Mouse (Mus musculus) heart, embryonic 14.5 days (tissue): Measurements from ENCODE around the gene Coro1b. TPM values are rescaled to one million over a fixed set of nuclear protein-coding genes. Genes with fewer than 3 reads are reported as not detected.

ENCODE experiments used
- ATAC-seq: fragments of 200-750 bp; cut with Nextera tagmentation; 2 replicates; pipeline ENCODE4 v1.8.0; 2017; ENCODE audit warnings: low read depth, moderate TSS enrichment; ENCODE audit not compliant: insufficient number of reproducible peaks, insufficient read depth, low FRiP score
- H3K27ac ChIP-seq, 2 experiments: fragments of 200-500 bp in 1 of 2; fragments of 300-500 bp in 1 of 2; sonication (generic) in 1 of 2; replicated peaks in 1 of 2; 2 replicates each; pipeline ENCODE4 v1.5.1; 2012 to 2014; ENCODE audit warnings: low read depth in 2 of 2, low read length in 2 of 2, control low read depth in 1 of 2, mild to moderate bottlenecking in 1 of 2, mixed read lengths in 1 of 2; ENCODE audit not compliant: control insufficient read depth in 1 of 2, insufficient read depth in 1 of 2
- H3K27me3 ChIP-seq: fragments of 300-500 bp; sonication (generic); 2 replicates; pipeline ENCODE4 v1.6.1; 2014; ENCODE audit warnings: mild to moderate bottlenecking, low read length, control low read depth; ENCODE audit not compliant: control insufficient read depth, insufficient read depth
- H3K36me3 ChIP-seq: fragments of 300-500 bp; sonication (generic); 2 replicates; pipeline ENCODE4 v1.6.1; 2014; ENCODE audit warnings: mild to moderate bottlenecking, control low read depth, low read length, mixed read lengths; ENCODE audit not compliant: control insufficient read depth, insufficient read depth
- H3K4me1 ChIP-seq, 2 experiments: fragments of 200-500 bp in 1 of 2; fragments of 300-500 bp in 1 of 2; sonication (generic) in 1 of 2; 2 replicates each; pipeline ENCODE4 v1.6.1; 2012 to 2014; ENCODE audit warnings: low read length in 2 of 2, control low read depth in 1 of 2, mixed read lengths in 1 of 2; ENCODE audit not compliant: control insufficient read depth in 2 of 2, insufficient read depth in 2 of 2
- H3K4me2 ChIP-seq: fragments of 300-500 bp; sonication (generic); 2 replicates; pipeline ENCODE4 v1.6.1; 2014; ENCODE audit warnings: mild to moderate bottlenecking, low read length
- H3K4me3 ChIP-seq, 2 experiments: fragments of 200-500 bp in 1 of 2; fragments of 300-500 bp in 1 of 2; sonication (generic) in 1 of 2; 2 replicates each; pipeline ENCODE4 v1.5.1; 2012 to 2014; ENCODE audit warnings: low read length in 2 of 2, mild to moderate bottlenecking in 2 of 2, control low read depth in 1 of 2, low read depth in 1 of 2, moderate library complexity in 1 of 2; ENCODE audit not compliant: control insufficient read depth in 1 of 2, insufficient read depth in 1 of 2
- H3K9ac ChIP-seq: fragments of 300-500 bp; sonication (generic); 2 replicates; pipeline ENCODE4 v1.6.1; 2014; ENCODE audit warnings: mild to moderate bottlenecking, low read length
- H3K9me3 ChIP-seq: fragments of 300-500 bp; sonication (generic); 2 replicates; pipeline ENCODE4 v1.6.1; 2016; ENCODE audit warnings: low read length, control low read depth; ENCODE audit not compliant: control insufficient read depth
- WGBS: fragments of 180-500 bp; shearing (Covaris S2); extraction: QIAGEN DNeasy Blood & Tissue Kit; methylation state at CpG from one replicate; pipeline ENCODE4 v1.1.7; 2014; 5-methylcytosine and 5-hydroxymethylcytosine counted together
- polyA plus RNA-seq: library from polyadenylated mRNA; unstranded; fragments of >200 nt; fragmentation: Nextera tagmentation; extraction: Ambion mirVana; gene quantifications from 2 replicates; pipeline ENCODE4 v1.2.1, GENCODE M21; 2014

The Coro1b gene
- polyA plus RNA-seq, 1 experiment from 2014 or later: 122 TPM

DNA sequence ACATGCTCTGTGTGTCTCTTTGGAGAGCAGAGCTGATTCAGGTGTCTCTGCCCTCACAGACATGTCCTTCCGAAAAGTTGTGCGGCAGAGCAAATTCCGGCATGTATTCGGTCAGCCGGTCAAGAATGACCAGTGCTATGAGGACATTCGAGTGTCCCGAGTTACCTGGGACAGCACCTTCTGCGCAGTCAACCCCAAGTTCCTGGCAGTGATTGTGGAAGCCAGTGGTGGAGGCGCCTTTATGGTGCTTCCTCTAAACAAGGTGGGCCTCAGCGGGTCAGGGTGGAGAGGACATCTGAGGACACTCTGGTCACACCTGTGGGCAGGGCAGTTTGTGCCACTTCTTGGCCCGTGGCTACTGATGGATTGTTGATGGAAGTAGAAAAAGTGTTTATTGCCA lies 864 bp downstream of the Coro1b start:
- peak overlapping the region; percentile 96 for H3K9ac ChIP-seq
- peak overlapping the region; percentile 73 for H3K4me2 ChIP-seq
- H3K36me3 ChIP-seq: peaks cover 46% of the 10 kb centered on the region
- peak overlapping the region in 1 of 2 experiments; percentile 82; a peak in 1 of 4 replicates for H3K27ac ChIP-seq
- 76% methylated on average over 11 of the region's 11 CpGs for WGBS
- H3K4me3 ChIP-seq: peak overlapping the region; percentile 69 to 93
- peaks cover 11 to 26% of the 10 kb centered on the region in 2 experiments for H3K4me1 ChIP-seq
- no peaks in the 10 kb centered on the region for H3K27me3 ChIP-seq
- no peak for ATAC-seq
- no peaks in the 10 kb centered on the region; the same call in 1 of the 2 replicates for H3K9me3 ChIP-seq

- Histone ChIP-seq H3K9me3 (no peaks in the 10 kb centered on the region; the same call in 1 of the 2 replicates), H3K4me1 (peaks cover 11 to 26% of the 10 kb centered on the region in 2 experiments), H3K27me3 (no peaks in the 10 kb centered on the region), H3K4me2 (peak overlapping the region; percentile 73), H3K27ac (no peak overlapping the region), H3K36me3 (peaks cover 46% of the 10 kb centered on the region), H3K4me3 (peak overlapping the region in 1 of 2 experiments; percentile 93; a peak in 2 of 4 replicates), H3K9ac (peak overlapping the region; percentile 96)
- WGBS: 93% methylated on average over 17 of the region's 17 CpGs
- no peak for ATAC-seq
Measured at GRCm38 (mm10) chr19:4149764-4150461, 1.5 kb downstream of the Coro1b start.

DNA sequence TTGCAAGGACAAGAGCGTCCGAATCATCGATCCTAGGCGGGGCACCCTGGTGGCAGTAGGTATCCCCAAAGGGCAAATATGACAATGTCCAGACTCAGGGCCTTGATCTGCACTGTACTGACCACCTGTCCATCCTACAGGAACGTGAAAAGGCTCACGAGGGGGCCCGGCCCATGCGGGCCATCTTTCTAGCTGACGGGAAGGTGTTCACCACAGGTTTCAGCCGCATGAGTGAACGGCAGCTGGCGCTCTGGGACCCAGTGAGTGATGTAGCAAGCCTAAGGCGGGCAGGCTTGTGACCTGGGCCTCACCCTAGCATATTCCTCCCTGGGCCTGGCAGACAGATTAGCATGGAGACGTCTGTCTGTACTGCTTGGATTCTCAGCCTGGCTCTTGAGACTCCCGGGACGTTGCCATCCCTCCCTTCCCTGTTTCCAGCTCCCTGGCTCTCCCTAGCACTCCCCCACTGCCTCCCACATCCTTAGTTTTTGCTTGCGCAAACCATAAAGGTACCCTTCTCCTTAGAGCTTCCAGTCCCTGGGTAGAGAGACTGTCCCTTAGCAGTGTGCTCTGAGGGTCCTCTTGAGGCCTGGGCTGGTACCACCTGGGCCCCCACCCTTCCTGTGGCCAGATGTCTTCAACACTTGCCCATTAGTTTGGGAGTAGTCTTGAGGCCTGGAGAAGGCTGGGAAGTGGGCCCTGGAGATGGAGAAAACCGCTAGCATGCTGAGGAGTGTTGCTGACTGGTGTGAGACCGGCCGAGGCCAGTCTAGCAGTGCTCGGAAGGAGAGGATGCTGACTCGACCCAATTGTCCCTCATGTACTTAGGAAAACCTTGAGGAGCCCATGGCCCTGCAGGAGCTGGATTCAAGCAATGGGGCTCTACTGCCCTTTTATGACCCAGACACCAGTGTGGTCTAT lies 2.4 kb downstream of the Coro1b start:
- ATAC-seq: no peak
- no peak overlapping the region for H3K4me2 ChIP-seq
- peaks cover 54% of the 10 kb centered on the region for H3K36me3 ChIP-seq
- peaks cover 11 to 26% of the 10 kb centered on the region in 2 experiments for H3K4me1 ChIP-seq
- WGBS: 90% methylated on average over 22 of the region's 22 CpGs
- no peaks in the 10 kb centered on the region; the same call in 1 of the 2 replicates for H3K9me3 ChIP-seq
- H3K27ac ChIP-seq: no peak overlapping the region
- H3K9ac ChIP-seq: no peak overlapping the region
- no peaks in the 10 kb centered on the region for H3K27me3 ChIP-seq
- H3K4me3 ChIP-seq: no peak overlapping the region

DNA sequence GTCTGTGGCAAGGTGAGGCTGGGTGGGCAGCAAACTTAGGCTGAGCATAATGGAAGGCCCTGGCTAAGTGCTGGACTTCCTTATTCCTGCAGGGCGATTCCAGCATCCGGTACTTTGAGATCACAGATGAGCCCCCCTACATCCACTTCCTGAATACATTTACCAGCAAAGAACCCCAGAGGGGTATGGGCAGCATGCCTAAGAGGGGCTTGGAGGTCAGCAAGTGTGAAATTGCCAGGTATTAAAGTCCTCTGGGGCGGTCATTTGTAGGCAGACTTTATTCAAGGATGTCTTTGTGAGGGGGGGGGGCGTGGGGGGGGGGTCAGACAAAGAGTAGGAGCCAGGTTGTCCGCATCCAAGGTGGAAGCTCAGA lies 3.1 kb downstream of the Coro1b start:
- Histone ChIP-seq H3K4me3 (no peak overlapping the region), H3K4me2 (no peak overlapping the region), H3K9ac (no peak overlapping the region), H3K27ac (no peak overlapping the region), H3K9me3 (no peaks in the 10 kb centered on the region), H3K4me1 (peaks cover 11 to 26% of the 10 kb centered on the region in 2 experiments), H3K27me3 (no peaks in the 10 kb centered on the region), H3K36me3 (peaks cover 60% of the 10 kb centered on the region)
- 98% methylated on average over 3 of the region's 5 CpGs for WGBS
- no peak for ATAC-seq

- Histone ChIP-seq H3K9me3 (no peaks in the 10 kb centered on the region), H3K27ac (no peak overlapping the region; a peak in 1 of 4 replicates), H3K4me2 (no peak overlapping the region), H3K4me1 (peaks cover 11 to 26% of the 10 kb centered on the region in 2 experiments), H3K27me3 (no peaks in the 10 kb centered on the region), H3K4me3 (no peak overlapping the region), H3K9ac (no peak overlapping the region), H3K36me3 (peaks cover 64% of the 10 kb centered on the region)
- no peak for ATAC-seq
- 83% methylated on average over 5 of the region's 5 CpGs for WGBS
Measured at GRCm38 (mm10) chr19:4151898-4152297, 3.5 kb downstream of the Coro1b start.

GRCm38 (mm10) chr19:4152445-4153231 lies 4.2 kb downstream of the Coro1b start:
- no peaks in the 10 kb centered on the region for H3K27me3 ChIP-seq
- H3K4me1 ChIP-seq: peaks cover 11 to 26% of the 10 kb centered on the region in 2 experiments
- H3K4me3 ChIP-seq: no peak overlapping the region
- ATAC-seq: no peak
- no peak overlapping the region for H3K4me2 ChIP-seq
- H3K27ac ChIP-seq: 0 out of 4 replicates have a peak overlapping the region, but pooled peaks of 1 of the 2 experiments have one; percentile 24
- H3K9ac ChIP-seq: no peak overlapping the region
- no peaks in the 10 kb centered on the region for H3K9me3 ChIP-seq
- 89% methylated on average over 8 of the region's 8 CpGs for WGBS
- H3K36me3 ChIP-seq: peaks cover 72% of the 10 kb centered on the region

- Histone ChIP-seq H3K4me2 (no peak within 1 kb of the TSS), H3K9me3 (no peaks in the 10 kb centered on the region), H3K36me3 (peaks cover 78% of the 10 kb centered on the region), H3K4me1 (peaks cover 11 to 21% of the 10 kb centered on the region in 2 experiments), H3K27me3 (no peaks in the 10 kb centered on the region), H3K9ac (no peak within 1 kb of the TSS), H3K27ac (0 out of 4 replicates have a peak within 1 kb of the TSS, but pooled peaks of 1 of the 2 experiments have one; percentile 24), H3K4me3 (no peak within 1 kb of the TSS)
- WGBS: 47% methylated on average over 11 of the region's 11 CpGs
- no peak for ATAC-seq
Measured at GRCm38 (mm10) chr19:4153232-4153654, 4.8 kb downstream of the Coro1b start, which contains the start of gene Ptprcap. Gene Ptprcap (plus strand): TSS chr19:4153604.
